Mouse (Mus musculus) megakaryocyte progenitor cell, adult 5-6 weeks (primary cell): ENCODE data around the gene Fam92b. TPM values are rescaled to one million over a fixed set of nuclear protein-coding genes. Genes with fewer than 3 reads are reported as not detected.
A peak's percentile ranks its signal among the peaks of the same experiment; 100 is the strongest.

Source experiments
- ATAC-seq: replicated peaks from 2 replicates; pipeline ENCODE4 v1.8.0; 2016; ENCODE audit warnings: mild to moderate bottlenecking, moderate TSS enrichment, inconsistent platforms; ENCODE audit not compliant: poor library complexity
- total RNA-seq, 2 experiments: library from RNA; stranded (forward) in 1 of 2; stranded (reverse) in 1 of 2; fragments of 157-497, 149-512 nt in 1 of 2; fragments of 200-1000 nt in 1 of 2; gene quantifications; 2 replicates each; pipeline versions ENCODE4 v1.2.3 to v1.2.4; 2015 to 2017

The Fam92b gene
- total RNA-seq, 2 experiments from 2014 or later, result not detected

- no peak for ATAC-seq
Observed at GRCm38 (mm10) chr8:120161658-120162403, 15.4 kb downstream of the Fam92b start.

- no peak for ATAC-seq
Observed at GRCm38 (mm10) chr8:120160366-120160765, 16.9 kb downstream of the Fam92b start.

GRCm38 (mm10) chr8:120152636-120153035 is 24.6 kb downstream of the Fam92b start:
- ATAC-seq, result peak; percentile 95

GRCm38 (mm10) chr8:120151151-120151550 is 26.1 kb downstream of the Fam92b start:
- ATAC-seq, result no peak

- no peak for ATAC-seq
Observed at GRCm38 (mm10) chr8:120150028-120150427, 27.2 kb downstream of the Fam92b start.

- ATAC-seq, result no peak
Observed at GRCm38 (mm10) chr8:120146051-120146450, 31.2 kb downstream of the Fam92b start.

- no peak for ATAC-seq
Observed at GRCm38 (mm10) chr8:120144652-120145301, 32.5 kb downstream of the Fam92b start.

GRCm38 (mm10) chr8:120143911-120144651 is 33.2 kb downstream of the Fam92b start:
- ATAC-seq, result no peak

GRCm38 (mm10) chr8:120140769-120141168 is 36.5 kb downstream of the Fam92b start:
- ATAC-seq, result no peak

- ATAC-seq, result no peak
Observed at GRCm38 (mm10) chr8:120138958-120139357, 38.3 kb downstream of the Fam92b start.

GRCm38 (mm10) chr8:120136618-120137017 is 40.6 kb downstream of the Fam92b start:
- no peak for ATAC-seq

- no peak for ATAC-seq
Observed at GRCm38 (mm10) chr8:120135687-120136086, 41.6 kb downstream of the Fam92b start.

- ATAC-seq, result no peak
Observed at GRCm38 (mm10) chr8:120133169-120133568, 44.1 kb downstream of the Fam92b start.

- ATAC-seq, result peak; percentile 86
Observed at GRCm38 (mm10) chr8:120131158-120131557, 46.1 kb downstream of the Fam92b start.

GRCm38 (mm10) chr8:120129547-120129946 is 47.7 kb downstream of the Fam92b start:
- no peak for ATAC-seq

GRCm38 (mm10) chr8:120126357-120127161 is 50.7 kb downstream of the Fam92b start:
- peak; percentile 53 for ATAC-seq

- no peak for ATAC-seq
Observed at GRCm38 (mm10) chr8:120124836-120125389, 52.4 kb downstream of the Fam92b start.

- no peak; the same call in 1 of the 2 replicates for ATAC-seq
Observed at GRCm38 (mm10) chr8:120124261-120124660, 53.0 kb downstream of the Fam92b start.

- no peak for ATAC-seq
Observed at GRCm38 (mm10) chr8:120120951-120121350, 56.3 kb downstream of the Fam92b start.

- no peak for ATAC-seq
Observed at GRCm38 (mm10) chr8:120119931-120120330, 57.3 kb downstream of the Fam92b start.
